In the genomic region with DNA sequence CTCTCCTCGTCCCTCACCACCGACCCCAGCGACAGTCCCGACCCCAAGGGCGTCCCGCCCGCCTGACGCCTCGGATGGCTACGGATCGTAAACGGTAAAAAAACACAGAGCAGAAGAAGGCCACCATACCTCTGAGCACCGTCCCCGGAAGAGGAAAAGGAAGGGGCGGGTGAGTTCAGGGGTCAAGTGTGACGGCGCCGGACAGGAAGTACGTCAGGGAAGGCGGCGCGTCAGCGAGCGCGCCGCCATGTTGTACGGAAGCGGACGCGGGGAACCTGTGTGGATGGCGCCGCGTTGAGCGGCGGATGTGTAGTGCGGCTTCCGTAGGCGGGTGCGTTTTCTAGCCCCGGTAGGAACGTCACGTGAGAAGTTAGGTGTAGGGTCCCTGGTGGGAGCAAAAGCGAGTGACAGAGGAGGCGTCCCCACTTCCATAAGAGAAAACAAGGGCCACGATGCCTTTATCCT, we compare ENCODE assay signal across 8 mouse cellular contexts. TPM values are rescaled to one million over a fixed set of nuclear protein-coding genes. Genes with fewer than 3 reads are reported as not detected.
A peak's percentile ranks its signal among the peaks of the same experiment; 100 is the strongest.
DNase-seq lines count a peak whose midpoint lies in the region; ATAC-seq lines count a peak whose summit lies in the region.

A gene (minus strand): TSS at position 210 of the 465 bp plus-strand sequence.

- H3K9me3 ChIP-seq in heart, embryonic 14.5 days (ENCODE audit: control insufficient read depth, low read length) = no peaks in the 10 kb centered on the region
- no peaks in the 10 kb centered on the region for H3K9me3 ChIP-seq in liver, embryonic 13.5 days (replicated peaks)
- H3K9me3 ChIP-seq in stomach, embryonic 16.5 days (replicated peaks; ENCODE audit: control insufficient read depth, low read length) = no peaks in the 10 kb centered on the region

- peaks cover 40% of the 10 kb centered on the region for H3K36me3 ChIP-seq in heart, embryonic 14.5 days (ENCODE audit: control insufficient read depth, insufficient read depth, low read length)
- peaks cover 42% of the 10 kb centered on the region for H3K36me3 ChIP-seq in liver, embryonic 13.5 days
- H3K36me3 ChIP-seq in stomach, embryonic 16.5 days (ENCODE audit: control insufficient read depth, insufficient read depth, low read length) = peaks cover 24% of the 10 kb centered on the region

- peak; percentile 79 for DNase-seq in c-Kit-negative CD71-positive TER-119-positive erythroid progenitor cells, embryonic 14.5 days (ENCODE audit: low read depth, low spot score)
- peak; percentile 92 for DNase-seq in fibroblast of lung, adult 2 months (ENCODE audit: low read depth)
- DNase-seq in kidney, postnatal 14 days = peak; percentile 96
- peak; percentile 85 for DNase-seq in liver, embryonic 13.5 days
- peak; percentile 96 for DNase-seq in neural tube, embryonic 10.5 days (ENCODE audit: extremely low spot score, low spot score)

- H3K27me3 ChIP-seq in heart, embryonic 14.5 days (ENCODE audit: control insufficient read depth, insufficient read depth, low read length) = no peaks in the 10 kb centered on the region
- H3K27me3 ChIP-seq in liver, embryonic 13.5 days = peaks cover 7% of the 10 kb centered on the region; the same call in 1 of the 2 replicates
- no peaks in the 10 kb centered on the region for H3K27me3 ChIP-seq in stomach, embryonic 16.5 days (ENCODE audit: control insufficient read depth, insufficient read depth, low read length)

- peak within 1 kb of the TSS; percentile 97 for H3K9ac ChIP-seq in heart, embryonic 14.5 days (ENCODE audit: low read length)
- H3K9ac ChIP-seq in liver, embryonic 13.5 days = peak within 1 kb of the TSS; percentile 96
- peak within 1 kb of the TSS; percentile 94 for H3K9ac ChIP-seq in stomach, embryonic 16.5 days (ENCODE audit: low read length)

- H3K27ac ChIP-seq in heart, embryonic 14.5 days (replicated peaks in 1 of 2; ENCODE audit: control insufficient read depth in 1 of 2, insufficient read depth in 1 of 2, low read depth in 2 of 2, low read length in 2 of 2) = peak within 1 kb of the TSS; percentile 82 to 92
- peak within 1 kb of the TSS; percentile 84 for H3K27ac ChIP-seq in liver, embryonic 13.5 days
- peak within 1 kb of the TSS; percentile 78 for H3K27ac ChIP-seq in stomach, embryonic 16.5 days (ENCODE audit: low read length)

- WGBS in heart, embryonic 14.5 days = under 1% methylated on average over 45 of the region's 45 CpGs
- under 1% methylated on average over 45 of the region's 45 CpGs for WGBS in liver, embryonic 13.5 days (ENCODE audit: insufficient replicate concordance)
- WGBS in stomach, embryonic 16.5 days = under 1% methylated on average over 45 of the region's 45 CpGs

- H3K4me2 ChIP-seq in heart, embryonic 14.5 days (ENCODE audit: low read length) = peak within 1 kb of the TSS; percentile 68
- H3K4me2 ChIP-seq in liver, embryonic 13.5 days = peak within 1 kb of the TSS; percentile 83
- H3K4me2 ChIP-seq in stomach, embryonic 16.5 days (ENCODE audit: low read depth, low read length) = peak within 1 kb of the TSS; percentile 77

- peak; percentile 98 for ATAC-seq in CD4-positive, CD25-positive, alpha-beta regulatory T cell, adult 4 months
- peak; percentile 99 for ATAC-seq in heart, embryonic 14.5 days (ENCODE audit: insufficient number of reproducible peaks, insufficient read depth, low FRiP score, low read depth)
- ATAC-seq in liver, embryonic 13.5 days (ENCODE audit: low read depth) = peak; percentile 99
- ATAC-seq in stomach, embryonic 16.5 days (ENCODE audit: insufficient read depth, low FRiP score) = peak; percentile 99

- H3K4me3 ChIP-seq in heart, embryonic 14.5 days (ENCODE audit: control insufficient read depth in 1 of 2, insufficient read depth in 1 of 2, low read depth in 1 of 2, low read length in 2 of 2) = peak within 1 kb of the TSS; percentile 86 to 96
- peak within 1 kb of the TSS; percentile 98 for H3K4me3 ChIP-seq in liver, embryonic 13.5 days (replicated peaks)
- H3K4me3 ChIP-seq in stomach, embryonic 16.5 days (replicated peaks; ENCODE audit: low read length) = peak within 1 kb of the TSS; percentile 80

- peaks cover 6 to 19% of the 10 kb centered on the region in 2 experiments for H3K4me1 ChIP-seq in heart, embryonic 14.5 days (ENCODE audit: control insufficient read depth in 2 of 2, insufficient read depth in 2 of 2, low read length in 2 of 2)
- H3K4me1 ChIP-seq in liver, embryonic 13.5 days (replicated peaks) = peaks cover 31% of the 10 kb centered on the region
- peaks cover 11% of the 10 kb centered on the region for H3K4me1 ChIP-seq in stomach, embryonic 16.5 days (ENCODE audit: control insufficient read depth, insufficient read depth, low read length)

RNA-seq across cellular contexts. Expression of the gene that starts here (rescaled TPM):
- 1,000 to 10,000 TPM; 1,591 to 2,129 TPM for polyA plus RNA-seq in CD4-positive, CD25-positive, alpha-beta regulatory T cell, adult 4 months (2017; shearing (Covaris generic))
- 621 and 704 TPM in 2 replicates for polyA plus RNA-seq in heart, embryonic 14.5 days (2014; fragmentation: Nextera tagmentation; extraction: Ambion mirVana)
- 670 and 773 TPM in 2 replicates for polyA plus RNA-seq in liver, embryonic 13.5 days (2015; fragmentation: Nextera tagmentation; extraction: Ambion mirVana)
- 698 and 808 TPM in 2 replicates for polyA plus RNA-seq in stomach, embryonic 16.5 days (2015; fragmentation: Nextera tagmentation; extraction: Ambion mirVana)

Comparison
In these comparisons a context has a peak if more than half of its experiments do, and no peak if none do; other contexts are left out.
1. Peak in every context shown above with its lines: DNase-seq, ATAC-seq, H3K4me3 ChIP-seq and H3K27ac ChIP-seq.